Mouse (Mus musculus) bone marrow, adult 2 months (tissue): Measurements from ENCODE around the gene Gm45062. TPM values are rescaled to one million over a fixed set of nuclear protein-coding genes. Genes with fewer than 3 reads are reported as not detected.

Experiments used
- H3K27ac ChIP-seq: fragments of 200-500 bp; 2 replicates; pipeline ENCODE4 v1.5.1; 2012; ENCODE audit warnings: low read depth, mild to moderate bottlenecking, control low read depth, inconsistent platforms, low read length; ENCODE audit not compliant: control insufficient read depth, poor library complexity, insufficient read depth
- H3K4me1 ChIP-seq: fragments of 200-500 bp; 2 replicates; pipeline ENCODE4 v1.6.1; 2011; ENCODE audit warnings: low read length; ENCODE audit not compliant: control insufficient read depth, insufficient read depth
- H3K4me3 ChIP-seq: fragments of 200-500 bp; replicated peaks from 2 replicates; pipeline ENCODE3; 2011; ENCODE audit warnings: mild to moderate bottlenecking, low read depth, low read length, control low read depth; ENCODE audit not compliant: control insufficient read depth
- CTCF ChIP-seq: fragments of 200-500 bp; IDR thresholded peaks from 2 replicates; pipeline ENCODE4 v1.5.1; 2011; ENCODE audit warnings: low read length, control low read depth; ENCODE audit not compliant: control insufficient read depth, insufficient read depth
- POLR2A ChIP-seq: fragments of 200-500 bp; IDR thresholded peaks from 2 replicates; pipeline ENCODE4 v1.6.1; 2011; ENCODE audit warnings: low read depth, mild to moderate bottlenecking, control low read depth, low read length, borderline replicate concordance; ENCODE audit not compliant: control insufficient read depth
- WGBS: fragments of 180-500 bp; shearing (Covaris S2); methylation state at CpG from one replicate; pipeline ENCODE4 v1.1.7; 2018; 5-methylcytosine and 5-hydroxymethylcytosine counted together
- polyA plus RNA-seq: library from polyadenylated mRNA; stranded (reverse); fragments of >200 nt; gene quantifications from 2 replicates; pipeline ENCODE4 v1.2.4, GENCODE M21; 2011; ENCODE audit warnings: low replicate concordance; ENCODE audit not compliant: missing spikeins, insufficient read depth, insufficient read length

The Gm45062 gene
- polyA plus RNA-seq: 3.3 and 4.1 TPM in 2 replicates

DNA sequence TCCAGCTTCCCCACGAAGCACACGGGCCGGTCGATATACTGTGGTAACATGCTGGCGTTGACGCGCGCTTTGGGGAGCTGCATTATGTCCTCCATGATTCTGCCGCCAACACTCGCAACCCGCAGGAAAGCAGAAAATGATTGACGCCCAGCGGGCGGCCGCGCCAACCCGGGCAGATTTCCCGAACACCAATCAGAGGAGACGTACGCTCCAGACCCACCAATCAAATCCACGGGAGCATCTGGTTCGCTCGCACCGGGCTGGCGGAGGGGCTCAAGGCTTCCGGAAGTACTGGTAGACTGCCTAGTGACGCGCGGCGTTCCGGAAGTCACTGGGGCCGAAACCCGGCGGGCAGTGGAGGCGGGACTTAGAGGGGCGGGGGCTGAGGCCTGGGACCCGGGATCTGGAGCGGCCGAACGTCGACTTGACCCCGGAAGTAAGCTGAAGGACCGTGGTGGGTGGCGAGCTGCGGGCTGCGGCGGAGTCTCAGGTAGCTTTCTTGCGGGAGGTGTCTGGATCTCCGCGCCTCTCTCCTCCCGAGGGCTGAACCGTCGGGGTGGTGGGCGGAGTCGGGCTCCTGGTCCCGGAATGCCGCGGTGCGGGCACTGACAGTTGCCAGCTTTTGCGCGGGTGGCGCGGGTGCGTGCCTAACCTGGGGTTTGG, at the start of gene Gm45062, which contains the start of the genes Rpa3 and Umad1:
TSS of gene Gm45062 (plus strand) at position 447 of the 663 bp plus-strand sequence.
TSS of gene Rpa3 (minus strand) at position 170 of the 663 bp plus-strand sequence.
TSS of gene Umad1 (plus strand) at position 285 of the 663 bp plus-strand sequence.
- Histone ChIP-seq H3K4me3 (peak within 1 kb of the TSS; percentile 100), H3K27ac (peak within 1 kb of the TSS; percentile 76), H3K4me1 (no peaks in the 10 kb centered on the region)
- WGBS: under 1% methylated on average over 64 of the region's 64 CpGs
- TF ChIP-seq POLR2A (peak; percentile 67), CTCF (no peak; the same call in 1 of the 2 replicates)

DNA sequence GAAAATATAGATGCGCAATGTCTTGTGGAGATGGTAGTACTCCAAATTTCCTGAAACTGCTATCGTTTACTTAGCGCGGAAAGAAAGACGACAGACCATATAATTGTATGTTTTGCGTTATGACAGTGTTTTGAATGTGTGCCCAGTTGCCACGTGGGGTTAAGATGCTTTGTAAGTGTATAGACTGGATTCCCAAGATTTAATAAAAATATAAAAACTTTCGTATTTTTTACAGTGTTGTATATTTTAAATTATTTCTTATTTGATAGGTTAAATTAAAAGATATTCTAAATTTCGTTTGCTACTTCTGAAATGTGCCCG, 49.4 kb upstream of the Gm45062 start:
- Histone ChIP-seq H3K4me3 (peak overlapping the region; percentile 64), H3K27ac (no peak overlapping the region)
- WGBS: 13% methylated on average over 10 of the region's 10 CpGs

DNA sequence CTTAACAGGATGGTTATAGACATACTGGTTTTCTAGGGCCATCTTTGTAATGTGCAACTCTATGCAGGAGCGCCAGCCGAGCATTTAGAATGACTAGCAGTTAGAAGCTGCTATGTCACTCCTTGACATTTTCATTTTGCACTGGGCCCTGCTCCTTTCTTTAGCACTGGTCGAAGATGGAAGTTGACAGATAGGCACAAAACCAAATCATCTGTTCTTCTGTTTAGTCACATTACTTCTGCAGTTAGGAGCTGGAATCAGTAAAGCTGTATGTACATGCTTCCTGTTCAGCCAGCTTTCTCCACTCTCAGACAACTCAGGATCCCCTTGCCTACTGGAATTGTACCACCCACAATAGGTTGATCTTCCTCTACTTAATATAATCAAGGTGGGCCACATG, 48.6 kb upstream of the Gm45062 start:
- WGBS: 69% methylated on average over 3 of the region's 3 CpGs
- no peak overlapping the region for H3K27ac ChIP-seq
- TF ChIP-seq CTCF: no peak
- no peak for TF ChIP-seq POLR2A
- no peak overlapping the region for H3K4me3 ChIP-seq
- H3K4me1 ChIP-seq: no peaks in the 10 kb centered on the region; the same call in 1 of the 2 replicates

More for the DNA sequence above, 49.4 kb upstream of the Gm45062 start:
- H3K4me1 ChIP-seq: no peaks in the 10 kb centered on the region; the same call in 1 of the 2 replicates
- no peak for TF ChIP-seq POLR2A
- no peak for TF ChIP-seq CTCF

DNA sequence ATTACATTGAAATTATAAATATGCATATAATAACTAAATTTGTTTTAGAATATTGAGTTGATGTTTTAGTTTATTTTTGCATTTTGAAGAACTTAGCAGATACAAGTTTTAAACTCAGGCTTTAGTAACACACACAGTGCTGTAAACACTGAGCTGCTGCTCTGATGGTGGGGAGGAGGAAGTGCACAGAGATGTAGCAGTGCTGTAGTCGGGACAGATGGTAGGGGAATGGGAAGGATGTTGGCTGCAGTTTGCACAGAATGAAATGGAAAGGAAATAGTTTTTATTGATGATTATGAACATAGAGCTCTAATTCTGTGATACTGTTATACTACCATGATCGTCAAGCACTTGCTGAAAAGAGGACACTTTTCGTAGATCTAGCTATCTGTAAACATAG, 32.2 kb upstream of the Gm45062 start:
- Histone ChIP-seq H3K4me1 (no peaks in the 10 kb centered on the region), H3K4me3 (no peak overlapping the region), H3K27ac (no peak overlapping the region)
- no peak for TF ChIP-seq POLR2A
- no peak for TF ChIP-seq CTCF
- WGBS: 69% methylated on average over 3 of the region's 3 CpGs

DNA sequence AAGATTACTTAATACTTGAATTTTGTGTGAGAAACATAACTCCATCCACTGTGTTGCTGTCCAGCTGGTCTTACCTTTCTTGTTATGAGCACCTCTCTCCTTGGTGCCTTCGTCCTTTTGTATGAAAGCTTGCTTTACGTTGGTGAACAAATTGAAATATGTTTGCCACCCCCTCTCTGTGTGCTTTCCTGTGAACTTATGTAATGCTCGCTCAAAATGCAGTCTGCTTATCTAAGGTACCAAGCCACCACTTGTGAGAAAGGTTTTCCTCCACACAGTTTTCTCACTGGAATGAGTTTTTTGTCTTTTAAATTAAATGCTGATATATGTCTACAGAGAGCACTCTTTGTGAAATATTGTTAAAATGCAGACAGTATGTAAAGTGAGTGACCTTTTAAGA, 30.7 kb upstream of the Gm45062 start:
- H3K4me3 ChIP-seq: no peak overlapping the region
- no peak overlapping the region for H3K27ac ChIP-seq
- TF ChIP-seq CTCF (no peak), POLR2A (no peak)
- H3K4me1 ChIP-seq: no peaks in the 10 kb centered on the region
- WGBS: 85% methylated on average over 3 of the region's 3 CpGs

DNA sequence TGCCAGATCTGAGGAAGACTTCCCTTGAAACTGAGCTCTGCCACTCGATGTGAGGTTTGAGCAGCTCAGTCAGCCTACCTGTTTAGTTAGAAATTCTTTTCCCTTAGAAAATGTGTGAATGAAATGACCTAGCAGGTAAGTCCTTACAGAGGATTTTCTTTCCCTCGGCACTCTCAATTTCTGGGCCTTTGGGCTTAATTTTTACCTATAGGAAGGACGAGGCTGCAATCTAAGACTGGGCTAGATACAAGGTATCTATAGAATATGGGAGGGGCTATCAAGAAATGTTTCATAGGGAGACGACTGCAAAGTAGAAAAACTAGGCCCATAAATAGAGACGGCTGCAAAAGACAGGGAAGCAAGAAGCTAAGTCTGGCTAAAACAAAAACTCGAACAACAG, 934 bp upstream of the Gm45062 start:
- H3K27ac ChIP-seq: no peak overlapping the region
- TF ChIP-seq CTCF (no peak), POLR2A (no peak)
- H3K4me1 ChIP-seq: no peaks in the 10 kb centered on the region
- WGBS: 4% methylated on average over 6 of the region's 6 CpGs
- H3K4me3 ChIP-seq: peak overlapping the region; percentile 100

DNA sequence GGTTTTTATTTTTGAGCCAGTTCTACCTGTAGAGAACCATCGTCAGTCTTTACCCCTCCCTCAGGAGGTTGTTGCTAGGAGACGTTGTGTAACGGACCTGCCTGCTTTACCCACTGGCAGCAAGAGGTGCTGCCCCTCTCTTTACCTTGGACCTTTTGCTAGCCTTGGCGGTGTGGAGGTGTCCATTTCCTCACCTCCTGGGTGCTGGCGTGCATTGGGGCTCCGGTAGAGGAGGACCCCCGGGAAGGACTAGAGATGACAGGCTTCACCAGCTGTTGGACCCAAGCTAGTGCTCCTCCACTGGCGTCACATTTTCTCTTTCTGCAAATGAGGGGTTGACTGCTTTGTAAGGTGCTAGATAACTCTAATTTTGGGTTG, 406 bp downstream of the Gm45062 start:
- Histone ChIP-seq H3K4me1 (no peaks in the 10 kb centered on the region), H3K27ac (peak overlapping the region; percentile 76), H3K4me3 (peak overlapping the region; percentile 91)
- WGBS: under 1% methylated on average over 8 of the region's 8 CpGs
- TF ChIP-seq POLR2A (no peak), CTCF (no peak)

DNA sequence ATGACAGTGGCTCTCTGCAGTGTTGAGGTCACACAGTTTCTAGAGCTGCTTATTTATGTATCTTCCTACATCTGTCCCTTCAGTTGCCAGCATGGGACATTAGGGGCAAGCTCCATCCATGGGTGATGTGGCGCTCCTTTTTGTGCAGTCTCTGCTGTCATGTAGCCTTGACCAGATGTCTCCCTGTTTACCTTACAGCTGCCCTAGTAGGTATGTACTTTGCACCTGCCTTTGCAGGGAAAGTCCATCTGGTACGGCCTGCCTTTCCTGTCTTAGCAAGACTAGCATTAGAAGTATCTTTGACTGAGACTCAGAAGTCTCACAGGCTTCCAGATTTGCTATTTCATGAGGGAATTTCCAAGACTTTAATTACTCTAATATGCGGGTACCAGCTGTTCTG, 11.8 kb downstream of the Gm45062 start:
- no peak overlapping the region for H3K27ac ChIP-seq
- no peak overlapping the region for H3K4me3 ChIP-seq
- TF ChIP-seq CTCF (no peak), POLR2A (no peak)
- 91% methylated on average over 3 of the region's 3 CpGs for WGBS
- H3K4me1 ChIP-seq: no peaks in the 10 kb centered on the region; the same call in 1 of the 2 replicates
